Mouse (Mus musculus) lung, postnatal 10 days (tissue): Measurements from ENCODE around the gene Sike1.

ENCODE experiments used
- DNase-seq: peaks from one replicate; pipeline ENCODE4 v3.0.0; 2021

Gene Sike1

DNA sequence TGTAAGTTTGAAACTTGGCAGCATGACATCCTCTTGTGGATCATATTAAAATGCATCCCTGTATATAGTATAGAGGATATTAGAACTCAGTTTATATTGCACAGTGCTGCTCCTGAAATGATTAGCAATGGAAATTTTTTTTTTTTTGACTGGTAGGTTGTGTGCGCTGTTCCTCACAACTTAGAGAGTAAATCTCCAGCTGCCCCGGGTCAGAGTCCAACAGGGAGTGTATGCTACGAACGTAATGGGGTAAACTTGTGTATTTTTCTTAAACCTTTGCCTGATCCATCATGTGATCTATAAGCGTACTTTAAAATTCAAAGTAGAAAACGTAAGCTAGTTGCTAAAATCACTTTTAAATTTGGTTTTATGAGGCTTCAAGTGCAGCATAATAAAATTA lies 44.8 kb downstream of the Sike1 start:
- DNase-seq, result no peak

DNA sequence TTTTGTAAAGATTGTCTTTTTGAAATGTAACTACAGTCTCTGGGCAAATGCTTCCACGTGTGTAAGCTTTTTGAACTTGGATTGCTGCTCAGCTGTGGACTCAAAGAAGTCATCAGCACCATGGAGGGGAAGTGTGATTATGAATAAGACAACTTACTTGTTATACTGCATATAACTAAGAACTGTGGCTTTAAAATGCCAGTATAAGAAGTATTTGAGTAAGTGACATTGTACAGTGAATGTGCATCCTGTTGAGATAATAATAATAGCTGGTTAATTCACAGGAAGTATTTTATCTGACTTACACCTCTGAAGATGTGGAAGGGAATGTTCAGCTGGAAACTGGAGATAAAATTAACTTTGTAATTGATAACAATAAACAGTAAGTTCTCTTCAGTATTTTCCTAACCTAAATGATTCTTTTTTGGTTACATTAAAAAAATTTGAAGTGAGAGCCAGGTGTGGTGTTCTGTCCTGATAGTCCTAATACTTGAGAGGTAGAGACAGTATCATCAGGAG lies 45.4 kb downstream of the Sike1 start:
- DNase-seq, result no peak

DNA sequence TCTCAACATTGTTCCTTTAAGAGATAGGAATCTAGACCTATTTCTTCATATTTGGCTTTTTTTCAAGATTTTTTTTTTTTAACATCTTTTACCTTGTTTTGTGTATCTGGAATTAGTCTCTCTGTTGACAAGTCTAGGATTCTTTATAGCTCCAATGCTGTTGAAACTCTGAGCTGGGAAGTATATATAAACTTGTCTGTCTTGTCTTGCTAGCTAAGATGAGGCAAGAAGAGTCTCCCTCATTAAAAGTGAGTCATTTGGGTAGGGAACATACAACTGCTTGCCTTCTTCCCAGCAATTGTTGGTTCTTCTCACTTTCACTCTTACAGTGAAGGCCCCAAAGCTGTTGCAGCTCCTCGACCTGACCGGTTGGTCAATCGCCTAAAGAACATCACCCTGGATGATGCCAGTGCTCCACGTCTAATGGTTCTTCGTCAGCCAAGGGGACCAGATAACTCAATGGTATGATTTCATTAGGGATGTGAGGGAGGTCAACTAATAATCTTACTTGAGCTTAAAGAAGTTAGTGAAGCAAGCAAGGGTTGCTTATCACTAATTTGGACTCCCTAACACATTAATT lies 60.6 kb downstream of the Sike1 start:
- no peak for DNase-seq

DNA sequence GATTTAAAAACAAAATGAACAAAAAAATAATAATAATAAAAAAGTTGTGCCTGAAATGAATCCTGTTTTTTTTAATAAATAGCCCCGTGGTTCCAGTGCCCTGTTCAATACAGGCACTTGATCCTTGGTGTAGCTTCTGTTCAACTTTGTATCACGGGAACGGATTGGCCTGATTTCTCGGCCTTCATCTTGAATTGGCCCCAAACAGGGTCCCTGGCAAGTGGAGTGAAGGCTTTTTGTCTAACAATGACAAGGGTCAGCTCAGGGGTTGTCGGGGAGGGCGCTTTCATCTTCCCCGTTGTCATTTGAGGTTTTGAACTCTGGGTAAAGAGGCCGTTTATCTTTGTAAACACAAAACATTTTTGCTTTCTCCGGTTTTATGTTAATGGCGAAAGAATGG lies 62.2 kb downstream of the Sike1 start:
- no peak for DNase-seq
